Mouse (Mus musculus) layer of hippocampus, adult 2 months (tissue): ENCODE data around the gene Dnajb1. TPM values are rescaled to one million over a fixed set of nuclear protein-coding genes. Genes with fewer than 3 reads are reported as not detected.
A peak's percentile ranks its signal among the peaks of the same experiment; 100 is the strongest.
"Not testable (repeated sequence)": the region's sequence is repeated elsewhere in the genome, so short reads cannot be mapped to it uniquely, and the experiment has no call there.

Experiments used
- DNase-seq, 2 experiments: peaks; one replicate each; pipeline ENCODE4 v3.0.0; 2022; ENCODE audit warnings: low spot score in 2 of 2
- H3K27ac ChIP-seq: fragments of 200-600 bp; 2 replicates; pipeline ENCODE4 v1.8.1; 2022
- H3K4me3 ChIP-seq: fragments of 200-600 bp; 2 replicates; pipeline ENCODE4 v1.8.1; 2022; ENCODE audit warnings: mild to moderate bottlenecking
- CTCF ChIP-seq: fragments of 200-600 bp; conservative IDR thresholded peaks from 2 replicates; pipeline ENCODE4 v1.8.1; 2022; ENCODE audit warnings: antibody characterized with exemption, mild to moderate bottlenecking, moderate library complexity
- total RNA-seq, 2 experiments: library from RNA; stranded (reverse); gene quantifications; 2 replicates each; pipeline ENCODE4 v1.2.3; 2021

The Dnajb1 gene
- total RNA-seq, 2 experiments from 2014 or later, result 36.5 to 37.6 TPM

DNA sequence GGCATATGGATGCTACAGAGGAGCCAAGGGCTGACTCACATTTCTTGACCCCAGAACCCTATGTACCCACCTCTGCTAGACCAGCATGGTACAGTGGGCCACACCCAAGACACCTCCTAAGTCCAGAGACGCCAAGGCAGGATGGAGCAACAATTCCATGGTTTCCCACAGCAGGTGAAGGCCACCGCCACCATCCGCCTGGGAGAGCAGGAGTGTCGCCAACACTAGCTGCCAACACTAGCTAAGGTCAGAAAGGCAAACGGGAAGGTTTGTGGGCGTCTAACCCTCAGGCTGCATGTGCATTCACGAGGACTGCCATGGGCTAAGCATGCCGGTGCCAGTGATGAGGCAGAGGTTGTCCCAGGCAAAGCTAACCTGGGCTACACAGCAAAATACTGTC, 25.8 kb upstream of the Dnajb1 start:
- DNase-seq, result peak in 1 of 2 experiments; percentile 6
- TF ChIP-seq CTCF, result no peak
- no peak overlapping the region for H3K4me3 ChIP-seq
- no peak overlapping the region for H3K27ac ChIP-seq

GRCm38 (mm10) chr8:83583236-83583635, 24.8 kb upstream of the Dnajb1 start:
- TF ChIP-seq CTCF, result no peak
- Histone ChIP-seq H3K27ac (no peak overlapping the region), H3K4me3 (no peak overlapping the region)
- no peak for DNase-seq

DNA sequence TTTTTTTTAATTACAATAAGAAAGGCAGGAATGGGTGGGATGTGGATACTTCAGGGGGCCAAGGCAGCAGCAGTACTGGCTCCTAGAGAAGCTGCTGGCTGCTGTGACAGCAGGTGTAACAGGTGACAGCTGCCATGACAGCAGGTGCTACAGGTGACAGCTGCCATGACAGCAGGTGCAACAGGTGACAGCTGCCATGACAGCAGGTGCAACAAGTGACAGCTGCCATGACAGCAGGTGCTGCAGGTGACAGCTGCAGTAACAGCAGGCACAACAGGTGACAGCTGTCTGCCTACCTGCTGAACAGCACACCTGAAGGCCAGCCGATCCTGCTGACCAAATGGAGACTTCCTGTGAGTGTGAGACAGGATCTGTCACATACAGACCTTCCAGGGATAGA, 23.2 kb upstream of the Dnajb1 start:
- TF ChIP-seq CTCF, result no peak
- Histone ChIP-seq H3K27ac (no peak overlapping the region), H3K4me3 (no peak overlapping the region)
- DNase-seq, result no peak

GRCm38 (mm10) chr8:83585333-83585732, 22.7 kb upstream of the Dnajb1 start:
- no peak overlapping the region for H3K27ac ChIP-seq
- TF ChIP-seq CTCF, result no peak
- no peak for DNase-seq
- no peak overlapping the region for H3K4me3 ChIP-seq

DNA sequence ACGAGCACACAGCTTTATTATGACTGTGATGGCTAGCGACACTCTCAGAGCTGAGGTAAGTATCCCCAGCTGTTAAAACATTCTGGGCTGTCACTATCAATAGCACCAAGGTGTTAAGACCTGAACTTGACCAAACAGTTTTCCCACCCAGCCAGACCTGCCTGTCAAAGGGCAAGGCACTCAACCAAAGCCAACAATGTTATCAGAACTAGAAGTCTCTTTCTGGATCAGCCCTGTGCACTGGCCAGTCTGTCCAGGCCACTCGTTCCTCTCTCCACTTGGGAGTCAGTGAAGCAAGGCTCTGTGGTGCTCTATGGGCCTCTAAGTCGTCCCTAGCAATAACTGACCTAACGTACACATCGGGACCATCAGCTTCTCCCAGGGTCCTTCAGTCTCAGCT, 20.3 kb upstream of the Dnajb1 start:
- no peak for DNase-seq
- no peak overlapping the region for H3K27ac ChIP-seq
- H3K4me3 ChIP-seq, result no peak overlapping the region
- TF ChIP-seq CTCF, result no peak

GRCm38 (mm10) chr8:83588886-83589285, 19.1 kb upstream of the Dnajb1 start:
- no peak overlapping the region for H3K4me3 ChIP-seq
- TF ChIP-seq CTCF, result no peak
- DNase-seq, result no peak
- H3K27ac ChIP-seq, result no peak overlapping the region

DNA sequence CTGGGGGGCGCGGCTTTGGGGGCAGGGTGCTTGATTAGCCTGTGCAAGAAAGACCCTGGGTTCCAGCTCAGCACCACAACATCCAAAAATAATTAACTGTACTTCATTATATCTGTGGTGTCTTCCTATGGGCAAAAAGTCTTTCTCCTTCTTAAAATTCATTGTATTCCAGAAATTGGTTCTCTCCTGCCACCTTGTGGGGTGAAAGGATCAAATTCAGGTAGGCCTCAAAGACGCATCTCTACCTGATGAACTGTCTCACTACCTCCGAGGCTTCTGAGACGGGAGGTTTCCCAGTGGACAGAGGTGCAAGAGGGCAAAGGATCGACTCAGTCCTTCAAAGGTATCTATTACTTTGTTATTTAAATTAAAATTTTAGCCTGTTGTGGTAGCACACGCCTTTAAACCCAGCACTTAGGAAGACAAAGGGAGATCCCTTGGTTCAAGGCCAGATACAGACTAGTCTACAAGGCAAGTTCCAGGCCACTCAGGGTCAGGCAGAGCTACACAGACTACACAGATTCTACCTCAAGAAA, 17.4 kb upstream of the Dnajb1 start:
- TF ChIP-seq CTCF, result peak; percentile 62
- DNase-seq, result no peak
- no peak overlapping the region for H3K27ac ChIP-seq
- no peak overlapping the region for H3K4me3 ChIP-seq

GRCm38 (mm10) chr8:83592682-83593081, 15.3 kb upstream of the Dnajb1 start:
- no peak for TF ChIP-seq CTCF
- H3K27ac ChIP-seq, result peak overlapping the region; percentile 98; the same call in 1 of the 2 replicates
- DNase-seq, result no peak
- peak overlapping the region; percentile 87 for H3K4me3 ChIP-seq

DNA sequence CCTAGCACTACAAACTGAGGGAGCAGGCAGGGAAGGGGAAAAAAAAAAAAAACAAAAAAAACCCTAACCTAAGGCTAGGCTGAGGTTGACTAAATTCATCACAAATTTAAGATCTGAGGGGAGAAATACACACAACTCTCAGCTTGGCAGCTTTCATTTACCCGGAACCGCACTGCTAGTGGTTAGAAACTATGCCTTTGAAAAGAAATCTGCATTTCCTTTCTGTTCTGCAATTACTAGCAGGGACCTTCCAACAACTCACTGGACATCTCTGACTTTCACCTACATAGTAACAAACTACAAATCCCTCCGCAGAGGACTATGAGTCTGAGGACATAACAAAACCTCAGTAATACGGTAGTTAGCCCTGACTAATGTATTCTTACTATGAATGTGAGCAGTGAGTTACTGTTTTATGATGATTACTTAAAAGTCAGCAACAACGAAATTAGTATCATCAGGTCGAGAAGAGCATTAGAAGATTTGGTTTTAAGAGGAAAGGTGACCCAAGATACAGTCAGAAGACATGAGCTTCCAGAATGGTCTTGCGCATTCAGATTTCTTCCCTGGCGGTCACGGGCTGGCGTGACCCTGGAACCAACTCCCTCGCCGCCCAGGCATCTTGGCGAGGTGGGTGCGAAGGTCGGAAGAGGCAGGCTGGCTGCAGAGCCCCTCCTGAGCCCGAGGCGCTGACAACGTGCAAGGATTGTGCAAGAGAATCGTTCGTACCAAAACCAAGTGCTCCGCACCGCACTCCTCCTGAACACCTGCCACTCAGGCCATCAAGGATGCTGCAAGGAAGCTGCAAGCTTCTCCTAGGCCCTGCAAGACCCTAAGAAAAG, 14.4 kb upstream of the Dnajb1 start:
- DNase-seq, result no peak
- TF ChIP-seq CTCF, result no peak
- Histone ChIP-seq H3K27ac (peak overlapping the region; percentile 98), H3K4me3 (peak overlapping the region; percentile 87)

GRCm38 (mm10) chr8:83594167-83595049, 13.6 kb upstream of the Dnajb1 start:
- Histone ChIP-seq H3K27ac (peak overlapping the region; percentile 98), H3K4me3 (peak overlapping the region; percentile 87)
- no peak for TF ChIP-seq CTCF
- DNase-seq, result peak; percentile 95 to 97

DNA sequence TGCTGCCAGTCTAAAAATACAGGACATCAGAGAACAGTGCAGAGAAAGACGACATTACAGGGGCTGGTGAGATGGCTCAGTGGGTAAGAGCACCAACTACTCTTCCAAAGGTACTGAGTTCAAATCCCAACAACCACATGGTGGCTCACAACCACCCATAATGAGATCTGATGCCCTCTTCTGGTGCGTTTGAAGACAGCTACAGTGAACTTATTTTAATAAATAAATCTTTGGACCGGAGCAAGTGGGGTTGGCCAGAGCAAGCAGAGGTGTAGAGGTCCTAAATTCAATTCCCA, 13.0 kb upstream of the Dnajb1 start:
- DNase-seq, result not testable (repeated sequence)
- peak; percentile 64 for TF ChIP-seq CTCF
- Histone ChIP-seq H3K27ac (peak overlapping the region; percentile 98), H3K4me3 (peak overlapping the region; percentile 87)

GRCm38 (mm10) chr8:83596369-83596768, 11.6 kb upstream of the Dnajb1 start:
- H3K27ac ChIP-seq, result no peak overlapping the region
- H3K4me3 ChIP-seq, result no peak overlapping the region
- no peak for DNase-seq
- TF ChIP-seq CTCF, result peak; percentile 79

DNA sequence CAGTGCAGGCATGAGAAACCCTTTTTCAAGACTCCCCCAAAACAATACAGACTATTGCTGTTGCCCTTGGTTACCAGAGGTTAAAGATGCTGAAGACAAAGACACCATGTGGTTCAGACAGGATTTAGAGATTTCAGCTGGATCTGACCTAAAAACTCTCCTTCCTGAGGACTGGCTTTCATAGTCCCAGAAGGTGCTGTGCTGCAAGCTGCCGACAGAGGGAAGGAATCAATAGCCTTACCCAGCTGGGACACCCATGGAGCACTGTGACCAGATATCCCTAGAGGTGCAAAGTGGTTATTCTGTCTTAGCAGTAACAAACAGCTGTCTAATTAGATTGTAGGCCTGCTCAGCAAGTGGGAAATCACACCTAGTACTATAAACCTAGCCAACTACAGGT, 9.8 kb upstream of the Dnajb1 start:
- TF ChIP-seq CTCF, result peak; percentile 37
- DNase-seq, result no peak
- no peak overlapping the region for H3K4me3 ChIP-seq
- H3K27ac ChIP-seq, result no peak overlapping the region
